Mouse (Mus musculus): ENCODE measurements around the gene Sult1a1.

Sult1a1 gene

DNA sequence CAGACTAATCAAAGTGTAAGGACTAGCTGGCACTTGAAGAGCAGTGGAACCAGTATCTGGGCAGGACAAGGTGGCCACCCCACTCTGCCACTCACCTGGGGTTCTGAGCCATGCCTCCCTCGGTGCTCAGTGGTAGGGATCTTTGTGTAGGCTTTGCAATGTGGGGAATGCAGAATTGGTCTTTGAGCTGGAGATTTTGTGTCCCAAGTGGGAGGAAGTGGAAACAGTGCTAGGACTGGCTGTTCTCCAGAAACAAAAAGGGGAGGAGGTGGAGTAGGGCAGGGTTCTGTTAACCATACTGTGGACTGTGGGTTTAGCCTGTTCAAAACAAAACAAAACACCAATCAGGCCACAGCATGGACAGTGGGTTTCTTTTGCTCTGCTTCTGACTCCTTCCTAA, at the start of gene Sult1a1:
Sult1a1 (minus strand) TSS at position 226 of the 400 bp plus-strand sequence.
- no peak for DNase-seq

DNA sequence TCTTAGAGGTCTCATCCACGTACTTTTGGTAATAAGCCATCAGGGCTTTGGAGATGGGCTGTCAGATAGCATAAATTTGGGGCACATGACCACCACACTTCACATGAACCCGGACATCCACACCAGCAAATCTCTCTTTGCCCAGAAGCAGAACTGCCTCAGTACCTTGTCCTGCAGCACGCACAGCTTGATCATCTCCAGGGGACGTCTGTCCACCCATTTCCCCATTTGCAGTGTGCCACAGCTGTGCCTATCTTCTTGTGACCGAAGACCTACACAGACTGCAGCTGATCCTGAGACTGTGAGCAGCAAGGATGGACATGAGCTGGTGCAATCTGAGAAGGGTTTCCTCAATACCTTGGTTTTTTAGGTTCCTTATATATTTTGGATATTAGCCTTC, 49.4 kb upstream of the Sult1a1 start:
- DNase-seq: no peak

DNA sequence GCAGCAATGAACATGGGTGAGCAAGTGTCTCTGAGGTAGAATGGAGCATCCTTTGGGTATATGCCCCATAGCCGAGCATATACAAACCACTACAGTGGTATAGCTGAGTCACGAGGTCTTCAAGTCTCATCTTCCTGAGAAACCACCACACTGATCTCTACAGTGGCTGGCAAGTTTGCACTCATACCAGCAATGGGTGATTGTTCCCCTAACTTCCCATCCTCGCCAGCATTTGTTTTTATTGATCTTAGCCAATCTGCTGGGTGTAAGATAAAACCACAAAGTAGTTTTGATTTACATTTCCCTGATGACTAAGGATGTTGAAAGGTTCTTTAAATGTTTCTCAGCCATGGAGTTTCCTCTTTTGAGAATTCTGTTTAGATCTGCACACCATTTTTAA, 48.8 kb upstream of the Sult1a1 start:
- no peak for DNase-seq

DNA sequence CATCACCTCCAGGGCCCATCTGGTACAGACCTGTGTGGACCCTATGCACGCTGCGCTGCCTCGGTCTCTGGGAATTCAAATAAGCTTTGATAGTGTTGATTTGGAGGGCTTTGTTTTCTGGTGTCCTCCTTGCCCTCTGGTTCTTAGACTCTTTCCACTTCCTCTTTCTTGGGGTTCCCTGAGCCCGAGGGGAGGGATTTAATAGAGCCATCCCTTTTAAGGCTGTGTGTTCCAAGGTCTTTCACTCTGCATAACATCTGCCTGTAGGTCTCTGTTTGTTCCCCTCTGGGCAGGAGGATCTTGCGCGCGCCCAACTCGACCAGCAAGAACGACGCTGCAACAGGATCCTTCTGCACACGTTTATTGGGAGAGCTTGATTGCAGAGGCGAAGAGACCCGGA, 45.4 kb upstream of the Sult1a1 start:
- DNase-seq: no peak

DNA sequence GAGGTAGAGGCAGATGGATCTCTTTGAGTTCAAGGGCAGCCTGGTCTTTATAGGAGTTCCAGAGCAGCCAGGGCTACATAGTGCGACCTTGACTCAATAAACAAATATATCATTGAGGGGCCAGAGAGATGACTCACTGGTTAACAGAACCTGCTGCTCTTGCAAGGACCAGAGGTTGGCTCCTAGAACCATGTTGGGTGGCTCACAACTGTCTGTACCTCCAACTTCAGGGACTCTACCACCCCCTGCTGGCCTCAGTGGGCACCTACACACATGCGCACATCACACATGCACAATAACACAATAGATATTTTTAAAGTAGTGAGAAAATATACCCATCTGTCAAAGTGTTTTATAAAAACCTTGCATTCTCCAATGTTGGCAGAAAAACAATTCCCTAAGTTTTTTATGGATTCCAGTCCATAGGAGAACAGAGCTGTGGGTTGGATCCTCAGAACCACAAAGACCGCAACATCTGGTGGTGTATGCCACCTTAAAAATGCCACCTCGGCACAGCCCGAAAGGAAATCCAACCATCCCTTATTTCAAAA, 42.6 kb upstream of the Sult1a1 start:
- no peak for DNase-seq

DNA sequence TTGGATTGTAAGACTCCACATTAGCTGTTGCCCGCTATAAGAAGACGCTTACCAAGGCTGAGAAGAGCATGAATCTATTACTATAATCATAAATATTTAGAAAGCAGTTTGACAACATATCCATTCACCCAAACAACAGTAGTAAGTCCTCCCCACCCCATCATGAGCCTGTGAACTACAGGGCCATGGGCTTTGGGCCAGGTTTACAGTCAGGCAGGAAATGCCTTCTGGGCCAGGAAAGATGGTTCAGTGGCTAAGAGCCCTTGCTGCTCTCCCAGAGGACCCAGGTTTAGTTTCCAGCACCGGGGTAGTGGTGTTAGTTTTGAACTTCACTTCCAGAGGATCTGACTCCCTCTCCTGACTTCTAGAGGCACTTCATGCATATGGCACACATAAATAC, 41.3 kb upstream of the Sult1a1 start:
- DNase-seq: no peak

DNA sequence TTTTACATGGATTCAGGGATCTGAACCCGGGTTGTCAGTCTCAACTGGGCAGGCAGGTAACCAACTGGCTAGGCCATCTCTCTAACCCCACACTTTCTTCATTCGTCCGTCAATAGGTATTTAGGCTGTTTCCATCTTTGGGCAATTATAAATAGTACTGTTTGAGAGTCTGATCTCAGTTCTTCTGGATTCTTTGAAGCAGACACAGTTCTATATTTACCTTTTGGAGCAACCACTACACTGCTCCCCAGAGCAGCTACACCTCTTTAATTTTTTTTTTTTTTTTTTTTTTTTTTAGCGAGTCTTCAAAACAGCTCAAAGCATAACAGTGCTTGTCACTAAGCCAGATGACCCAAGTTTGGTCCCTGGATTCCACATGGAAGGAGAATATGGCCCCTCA, 39.4 kb upstream of the Sult1a1 start:
- DNase-seq: no peak

DNA sequence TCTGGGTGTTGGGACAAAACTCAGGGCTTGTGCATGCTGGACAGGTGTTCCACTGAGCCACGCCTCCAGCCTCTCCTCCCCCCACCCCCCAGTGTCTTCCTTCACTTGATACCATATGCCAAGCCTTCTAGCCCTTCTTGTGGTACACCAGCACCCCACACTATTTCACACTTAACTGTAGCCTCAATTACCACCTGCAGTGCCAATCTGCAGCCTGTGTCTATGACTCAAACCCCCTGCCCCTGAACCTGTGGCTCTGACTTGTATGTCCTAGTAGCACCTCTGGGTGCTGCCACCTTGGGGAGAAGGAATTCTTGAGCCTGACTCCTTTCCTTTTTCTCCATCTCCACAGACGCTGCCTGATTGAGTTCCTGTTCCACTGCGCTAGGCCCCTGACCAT, 35.7 kb upstream of the Sult1a1 start:
- no peak for DNase-seq

DNA sequence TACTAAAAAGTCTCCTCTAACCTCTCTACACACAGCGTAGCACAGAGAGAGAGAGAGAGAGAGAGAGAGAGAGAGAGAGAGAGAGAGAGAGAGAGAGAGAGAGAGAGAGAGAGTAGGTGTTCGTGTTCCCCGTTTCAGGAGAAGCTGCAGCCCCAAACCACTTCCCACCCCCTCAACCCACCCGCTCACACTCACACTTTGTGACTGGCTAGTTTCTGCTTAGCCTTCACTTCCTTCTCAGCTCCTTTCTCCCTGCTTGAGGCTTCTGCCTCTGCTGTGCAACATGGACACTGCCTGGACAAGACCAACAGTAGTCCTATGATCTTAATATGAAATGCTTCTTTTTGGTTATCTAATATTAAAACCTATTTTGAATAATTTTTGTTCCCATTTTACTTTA, 34.0 kb upstream of the Sult1a1 start:
- DNase-seq: no peak

DNA sequence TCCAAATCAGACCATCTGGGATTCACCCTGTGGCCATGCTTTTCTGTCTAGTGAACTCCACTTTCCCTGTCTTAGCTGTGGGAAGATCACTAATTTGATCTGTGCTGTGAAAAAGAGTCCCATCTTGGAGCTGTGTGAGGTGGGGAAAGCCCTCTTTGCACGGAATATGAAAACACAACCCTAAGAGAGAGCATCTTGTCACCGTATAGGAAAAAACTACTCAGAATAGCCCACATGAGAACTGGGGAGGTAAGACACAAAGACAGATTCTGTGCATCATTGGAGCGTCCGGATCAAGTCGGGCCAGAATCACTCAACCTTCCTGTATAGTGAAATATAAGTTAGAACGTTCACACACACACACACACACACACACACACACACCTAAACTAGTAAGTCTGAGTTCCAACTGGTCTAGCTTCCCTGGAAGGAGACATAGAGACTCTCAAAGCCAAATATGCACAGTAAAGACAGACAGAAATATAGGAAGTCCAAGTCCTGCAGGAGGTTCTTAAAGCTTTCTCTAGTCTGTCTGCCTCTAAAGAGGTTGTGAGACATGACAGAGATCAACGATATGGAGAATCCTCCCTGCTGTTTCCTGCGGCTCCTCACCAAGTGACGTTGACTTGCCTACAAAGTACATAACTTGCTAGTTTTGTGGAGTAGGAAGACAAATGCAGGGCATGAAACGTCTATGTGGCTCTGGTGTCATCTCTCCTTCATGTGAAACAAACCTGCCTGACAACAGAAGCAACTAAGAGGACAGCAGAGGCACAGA, 32.1 kb upstream of the Sult1a1 start:
- DNase-seq: no peak

DNA sequence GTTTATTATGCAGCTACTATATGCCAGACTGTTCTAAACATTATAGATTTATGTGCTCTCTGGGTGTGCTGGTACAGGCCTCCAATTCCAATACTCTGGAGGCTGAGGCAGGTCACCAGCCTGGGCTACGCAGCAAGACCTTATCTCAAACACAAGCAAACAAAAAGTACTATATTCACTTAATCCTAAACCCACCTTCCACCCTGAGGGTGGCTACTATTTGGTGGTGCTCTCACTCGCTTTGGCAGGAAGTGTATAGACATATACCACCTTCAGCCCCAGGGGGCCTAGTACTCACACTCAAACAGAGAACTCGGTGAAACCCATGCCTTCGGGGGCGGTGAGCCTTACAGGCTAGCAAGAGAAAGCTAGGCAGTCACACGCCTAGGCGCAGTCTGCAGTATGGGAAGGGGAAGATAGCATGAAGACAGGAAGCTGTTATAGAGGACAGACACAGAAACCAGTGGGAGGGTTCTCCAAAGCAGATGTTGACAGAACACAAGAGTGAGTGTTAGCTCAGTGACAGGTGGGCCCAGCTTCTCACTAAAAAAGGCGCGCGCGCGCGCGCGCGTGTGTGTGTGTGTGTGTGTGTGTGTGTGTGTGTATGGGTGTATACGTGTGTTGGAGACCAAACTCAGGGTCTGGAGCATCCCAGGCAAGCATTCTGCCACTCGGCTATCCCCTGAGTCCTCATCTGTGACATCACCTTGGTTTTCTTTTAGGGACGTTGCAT, 31.4 kb upstream of the Sult1a1 start, which contains the start of gene Coro1a:
Coro1a (minus strand) TSS at position 346 of the 733 bp plus-strand sequence.
- no peak for DNase-seq

DNA sequence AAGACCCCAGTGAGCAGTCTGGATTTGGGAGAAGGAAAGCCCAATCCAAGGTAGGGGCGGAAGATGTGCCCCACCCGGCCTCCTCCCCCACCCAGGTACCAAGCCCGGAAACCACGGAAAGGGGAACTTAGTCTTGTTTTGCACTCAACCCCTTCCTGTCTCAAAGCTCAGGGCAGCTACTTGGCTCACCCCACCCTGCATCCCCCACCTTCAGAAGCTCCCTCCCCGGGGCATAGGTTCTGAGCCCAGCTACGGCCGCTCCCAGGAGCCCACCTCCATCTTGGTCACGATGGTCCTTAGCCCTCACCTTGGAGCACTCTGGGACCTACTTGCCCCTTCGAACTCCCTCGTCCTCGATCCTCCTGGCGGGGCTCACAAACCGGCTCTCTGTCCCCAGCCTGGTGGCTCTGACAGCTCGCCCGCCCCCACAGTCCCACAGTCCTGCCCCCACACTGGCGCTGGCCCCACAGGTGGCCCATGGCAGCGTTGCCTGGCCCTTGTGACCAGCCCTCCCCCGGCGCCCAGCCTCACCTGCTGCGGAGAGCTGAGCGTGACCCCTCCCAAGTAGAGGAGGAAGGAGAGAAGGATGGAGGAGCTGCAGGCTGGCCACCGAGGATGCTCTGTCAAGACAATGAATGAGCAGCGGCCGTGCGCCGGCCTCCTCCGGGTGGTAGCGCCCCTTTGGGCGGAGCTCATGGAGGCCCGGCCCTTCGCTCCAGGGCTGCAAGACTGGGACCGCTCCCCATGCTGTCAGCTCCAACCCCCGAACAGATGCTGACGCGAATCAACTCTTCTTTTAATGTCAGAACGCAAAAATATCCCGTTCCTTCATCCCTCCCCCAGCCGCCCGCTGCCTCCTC, 28.1 kb upstream of the Sult1a1 start:
- DNase-seq: peak; percentile 93

DNA sequence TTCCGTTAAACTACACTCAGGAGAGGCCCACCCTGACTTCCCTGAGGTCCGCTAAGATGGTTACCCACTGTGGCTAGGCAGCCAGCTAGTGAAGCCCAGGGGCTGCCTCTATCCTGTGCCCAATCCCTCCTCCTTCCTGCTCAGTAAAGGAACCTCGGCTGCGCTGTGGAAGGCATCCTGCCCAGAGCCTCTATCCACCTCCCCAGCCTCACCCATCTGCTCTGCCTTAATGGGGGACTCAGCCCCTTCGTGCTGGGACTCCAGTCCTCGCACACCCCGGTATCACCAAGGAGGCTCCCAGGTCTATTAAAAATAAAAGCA, 27.5 kb upstream of the Sult1a1 start:
- peak in 1 of 2 experiments; percentile 66 for DNase-seq

DNA sequence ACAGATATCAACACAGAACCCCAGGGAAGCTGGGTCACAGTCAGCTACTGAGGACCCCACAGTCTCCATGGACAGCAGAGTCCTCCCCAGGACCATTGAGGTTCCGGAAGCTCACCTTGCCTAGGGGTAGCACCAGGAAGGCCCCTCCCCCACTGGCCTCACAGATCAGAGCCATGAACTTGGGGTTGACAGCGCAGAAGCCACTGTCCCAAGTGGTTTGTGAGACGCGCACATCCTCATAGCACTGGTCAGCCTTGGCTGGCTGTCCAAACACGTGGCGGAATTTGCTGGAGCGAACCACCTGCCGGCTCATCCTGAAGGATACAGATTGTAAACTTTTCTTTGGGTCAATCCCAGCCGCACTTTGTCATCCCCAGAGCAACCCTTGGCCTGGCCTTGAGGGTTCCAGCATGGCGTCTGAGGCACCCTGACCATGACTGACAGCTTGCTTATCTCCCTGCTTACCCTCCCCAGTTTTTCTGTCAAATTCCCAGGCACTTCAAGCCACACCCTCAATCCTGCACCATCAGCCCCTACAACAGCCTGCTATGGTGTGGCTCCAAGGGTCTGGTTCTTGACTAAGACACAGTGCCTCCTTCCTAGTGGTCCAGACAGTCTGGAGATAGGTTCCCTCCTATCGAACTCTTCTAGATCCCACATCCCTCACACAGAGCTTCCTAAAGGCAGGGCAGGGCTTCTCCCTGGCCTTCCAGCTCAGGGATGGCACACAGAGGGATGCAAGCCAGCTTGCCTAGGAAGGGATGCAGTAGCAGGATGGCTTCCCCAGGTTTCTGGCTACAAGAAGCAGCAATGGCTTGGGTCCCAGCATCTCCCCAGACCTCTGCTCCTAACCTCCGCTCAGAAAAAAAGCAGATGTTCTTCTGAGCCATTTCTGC, 26.9 kb upstream of the Sult1a1 start:
- DNase-seq: peak; percentile 63 to 71

DNA sequence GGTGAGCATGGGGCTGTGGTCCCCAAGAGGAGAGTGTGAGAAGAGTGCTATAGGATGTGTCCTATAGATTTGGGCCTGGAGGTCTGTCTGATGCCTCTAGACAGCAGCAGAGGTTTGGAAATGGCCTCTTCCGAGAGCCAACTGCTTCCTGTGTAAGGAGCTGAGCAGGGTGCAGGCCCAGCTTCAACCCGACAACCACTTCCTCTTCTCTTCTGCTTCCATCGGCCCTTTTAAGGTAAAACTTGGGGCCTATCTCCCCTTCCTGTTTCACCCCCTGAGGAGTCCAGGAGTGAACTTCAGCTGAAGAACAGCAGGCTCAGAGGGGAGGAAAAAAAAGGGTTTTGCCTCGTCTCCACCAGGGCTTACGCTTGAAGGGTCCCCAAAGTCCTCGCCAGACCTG, 26.1 kb upstream of the Sult1a1 start:
- DNase-seq: no peak

DNA sequence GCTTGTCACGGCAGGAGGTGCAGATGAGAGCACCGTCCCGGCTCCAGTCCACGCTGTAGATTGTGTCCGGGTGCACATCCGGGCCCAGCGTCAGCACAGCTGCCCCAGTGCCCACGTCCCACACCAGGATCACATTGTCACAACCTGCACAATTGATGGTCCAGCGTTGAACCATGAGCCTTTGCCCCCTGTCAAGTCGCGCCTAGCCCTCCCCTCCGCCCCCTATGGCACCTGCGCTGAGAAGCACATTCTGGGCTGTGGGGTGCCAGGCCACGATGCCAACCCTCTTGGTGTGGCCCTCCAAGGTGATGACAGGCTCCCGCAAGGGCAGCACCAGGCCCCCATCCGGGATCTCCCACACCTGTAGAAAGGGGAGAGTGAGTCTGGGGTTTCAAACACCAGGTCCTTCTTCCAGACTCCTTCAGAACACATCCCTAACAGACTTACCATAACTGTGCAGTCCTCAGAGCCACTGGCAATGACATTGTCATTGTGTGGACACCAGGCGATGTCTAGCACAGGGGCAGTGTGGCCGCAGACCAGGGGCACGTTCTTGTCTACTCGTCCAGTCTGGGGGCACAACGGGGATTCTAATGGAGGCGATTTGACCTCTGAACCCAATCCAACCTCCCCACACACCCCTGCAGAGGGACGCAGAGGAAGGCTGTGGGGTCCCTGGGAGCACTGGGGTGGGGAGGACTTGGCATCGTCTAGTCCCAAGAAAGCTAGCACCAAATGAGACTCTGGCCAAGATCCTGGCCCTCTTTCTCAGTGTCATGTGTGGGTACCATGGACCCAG, 25.5 kb upstream of the Sult1a1 start:
- DNase-seq: peak in 1 of 2 experiments; percentile 39

DNA sequence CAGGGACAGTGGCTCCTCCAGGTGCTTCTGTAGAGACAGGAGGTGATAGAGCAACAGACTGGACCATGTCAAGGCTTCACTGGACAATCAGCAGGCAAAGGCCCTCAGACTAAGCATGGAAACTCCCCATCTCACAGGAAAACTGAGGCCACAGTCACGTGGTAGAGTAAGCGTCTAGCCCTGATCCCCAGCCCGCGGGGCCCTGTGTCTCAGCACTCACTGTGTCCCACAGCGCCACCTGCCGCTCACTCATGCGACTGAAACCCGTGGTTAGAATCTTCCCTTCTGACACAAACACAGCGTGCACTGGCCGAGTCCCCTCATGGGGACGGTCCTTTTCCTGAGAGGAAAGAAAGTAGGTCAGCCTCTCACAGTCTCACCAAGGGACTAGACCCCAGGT, 24.8 kb upstream of the Sult1a1 start:
- DNase-seq: peak; percentile 94 to 97

DNA sequence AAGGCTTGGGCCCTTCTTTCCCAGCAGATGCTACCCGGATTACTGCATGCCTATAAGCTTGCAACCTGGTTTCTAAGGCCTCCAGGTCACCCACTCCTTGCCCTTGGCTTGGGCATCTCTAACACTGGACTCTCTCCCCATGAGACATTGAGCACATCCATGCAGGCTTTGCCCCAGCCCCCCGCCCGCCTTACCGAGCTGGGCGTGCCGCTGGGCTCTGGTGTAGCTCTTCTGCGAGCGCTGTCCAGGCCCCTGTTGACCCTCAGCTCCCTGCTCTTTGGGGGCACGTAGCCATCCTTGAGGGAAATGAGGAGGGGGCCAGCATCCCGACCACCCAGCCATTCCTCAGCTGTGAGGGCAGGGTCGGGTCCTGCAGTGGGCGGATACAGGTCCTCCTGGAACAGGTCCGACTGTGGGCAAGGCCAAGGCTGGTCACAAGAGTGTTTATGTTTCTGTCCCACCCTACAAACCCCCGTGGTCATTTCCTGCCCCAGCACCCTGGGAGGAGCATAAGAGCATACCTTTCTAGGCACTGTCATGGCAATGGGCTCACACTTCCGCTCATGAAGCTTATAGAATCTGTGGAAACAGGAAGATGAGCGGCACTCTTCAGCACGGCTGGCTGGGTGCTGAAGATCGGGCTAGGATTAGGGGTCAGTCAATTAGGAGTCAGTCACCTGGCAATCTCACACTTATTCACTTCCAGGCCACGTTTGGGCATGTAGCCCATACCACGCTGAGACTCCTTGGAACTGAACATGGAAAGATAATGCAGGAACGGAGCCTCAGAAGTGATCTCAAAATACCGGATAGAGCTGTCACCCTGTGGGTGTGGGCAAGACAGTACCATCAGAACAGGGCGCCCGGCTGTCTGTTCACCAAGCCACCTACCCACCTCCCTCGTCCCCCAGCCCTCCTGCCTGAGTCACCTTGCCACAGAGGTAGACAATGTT, 24.1 kb upstream of the Sult1a1 start:
- peak; percentile 34 to 58 for DNase-seq

DNA sequence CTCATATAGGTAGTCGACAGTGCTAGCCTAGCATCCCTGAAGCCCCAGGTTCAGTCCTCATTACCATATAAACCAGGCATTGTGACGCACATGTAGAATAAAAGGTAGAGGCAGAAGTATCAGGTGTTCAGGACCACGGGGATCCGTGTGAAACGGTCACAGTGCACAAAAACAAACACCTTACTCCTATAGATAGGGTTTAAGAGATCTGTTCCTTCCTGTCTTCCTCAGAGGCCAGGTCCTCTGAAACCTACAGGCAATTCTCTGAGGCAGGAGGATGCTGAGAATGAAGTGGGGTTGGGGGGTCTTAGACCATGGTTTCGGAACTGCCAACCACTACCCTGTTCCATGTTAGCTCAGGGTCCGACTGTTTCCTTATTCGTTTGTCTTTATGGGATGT, 21.6 kb upstream of the Sult1a1 start:
- DNase-seq: no peak

DNA sequence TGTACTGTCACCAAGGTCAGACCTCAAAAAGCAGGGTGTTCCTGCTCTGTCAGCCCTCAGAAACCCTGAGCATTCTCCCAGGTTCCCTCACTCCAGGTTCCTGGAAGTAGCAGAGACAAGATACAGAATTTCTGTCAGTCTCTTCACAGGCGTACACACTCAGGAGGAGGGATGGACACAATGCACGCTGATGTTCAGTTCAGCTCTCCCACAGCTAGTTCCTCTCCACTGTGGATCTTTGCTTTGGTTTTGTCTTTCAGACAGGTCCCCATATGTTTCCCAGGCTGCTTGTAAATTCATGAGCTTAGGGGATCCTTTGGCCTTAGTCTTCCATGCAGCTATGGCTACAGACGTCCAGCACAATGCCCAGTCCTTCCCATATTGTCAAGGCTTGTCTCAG, 20.7 kb upstream of the Sult1a1 start:
- DNase-seq: no peak

Measured in cerebellum, postnatal 25 days (tissue).